Mouse (Mus musculus): ENCODE results near the gene Arhgap45. TPM values are rescaled to one million over a fixed set of nuclear protein-coding genes. Genes with fewer than 3 reads are reported as not detected.
A peak's percentile ranks its signal among the peaks of the same experiment; 100 is the strongest.

Gene Arhgap45
- polyA plus RNA-seq, 1 experiment, result 0.53 TPM

DNA sequence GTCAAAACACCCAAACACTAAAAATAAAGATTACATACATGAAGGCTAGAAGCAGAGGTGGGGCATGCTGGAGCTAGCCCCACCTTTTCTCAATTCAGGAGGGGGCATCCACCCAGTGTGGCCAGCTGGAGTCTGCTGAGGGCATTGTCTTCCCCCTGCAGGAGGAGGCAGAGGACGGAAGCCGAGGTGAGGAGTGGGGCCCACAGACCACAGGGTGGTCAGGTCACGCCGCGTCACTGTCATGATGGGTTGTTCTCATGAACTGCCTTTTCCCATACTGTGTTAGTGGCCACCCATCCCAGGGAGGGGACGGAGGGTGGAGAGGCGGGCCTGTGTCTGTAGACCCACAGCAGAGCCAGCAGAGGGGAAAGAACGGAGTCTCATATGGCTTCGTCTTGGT, 13.7 kb downstream of the Arhgap45 start:
- Histone ChIP-seq H3K27me3 (ENCODE audit: control insufficient read depth, insufficient read depth, insufficient read length) (no peaks in the 10 kb centered on the region), H3K36me3 (ENCODE audit: control insufficient read depth, insufficient read depth) (no peaks in the 10 kb centered on the region), H3K4me3 (no peak overlapping the region), H3K79me2 (ENCODE audit: control insufficient read depth, insufficient read depth) (no peaks in the 10 kb centered on the region), H3K4me2 (ENCODE audit: low read depth) (no peak overlapping the region), H3ac (ENCODE audit: control insufficient read depth, insufficient read length) (no peak overlapping the region)
- TF ChIP-seq TCF12 (IDR thresholded peaks at IDR 0.05; ENCODE audit: insufficient read depth, poor library complexity, severe bottlenecking), result no peak
- no peak for TF ChIP-seq TCF3 (IDR thresholded peaks at IDR 0.05; ENCODE audit: insufficient read length, low read depth)
- TF ChIP-seq MAX (IDR thresholded peaks at IDR 0.05; ENCODE audit: low read depth), result no peak
- no peak for TF ChIP-seq E2F4 (IDR thresholded peaks at IDR 0.05; ENCODE audit: insufficient read depth)
- TF ChIP-seq REST (IDR thresholded peaks at IDR 0.05; ENCODE audit: insufficient read depth, insufficient read length), result no peak
- TF ChIP-seq CEBPB (IDR thresholded peaks at IDR 0.05; ENCODE audit: insufficient read depth, poor library complexity, severe bottlenecking), result no peak
- TF ChIP-seq USF1 (IDR thresholded peaks at IDR 0.05; ENCODE audit: low read depth), result no peak
- TF ChIP-seq MYOG (IDR thresholded peaks at IDR 0.05; ENCODE audit: control insufficient read depth in 1 of 3, insufficient read depth in 1 of 3, insufficient read length in 2 of 3, low read depth in 2 of 3), result no peak
- no peak for TF ChIP-seq POLR2A (IDR thresholded peaks at IDR 0.05; ENCODE audit: insufficient read length, low read depth)
- no peak for TF ChIP-seq POLR2AphosphoS2 (IDR thresholded peaks at IDR 0.05; ENCODE audit: insufficient read length, low read depth)
- TF ChIP-seq MYOD1 (IDR thresholded peaks at IDR 0.05; ENCODE audit: control insufficient read depth in 1 of 3, insufficient read length in 2 of 3, low read depth in 2 of 3), result no peak
- TF ChIP-seq SRF (IDR thresholded peaks at IDR 0.05; ENCODE audit: control insufficient read depth, insufficient read length, low read depth), result no peak

DNA sequence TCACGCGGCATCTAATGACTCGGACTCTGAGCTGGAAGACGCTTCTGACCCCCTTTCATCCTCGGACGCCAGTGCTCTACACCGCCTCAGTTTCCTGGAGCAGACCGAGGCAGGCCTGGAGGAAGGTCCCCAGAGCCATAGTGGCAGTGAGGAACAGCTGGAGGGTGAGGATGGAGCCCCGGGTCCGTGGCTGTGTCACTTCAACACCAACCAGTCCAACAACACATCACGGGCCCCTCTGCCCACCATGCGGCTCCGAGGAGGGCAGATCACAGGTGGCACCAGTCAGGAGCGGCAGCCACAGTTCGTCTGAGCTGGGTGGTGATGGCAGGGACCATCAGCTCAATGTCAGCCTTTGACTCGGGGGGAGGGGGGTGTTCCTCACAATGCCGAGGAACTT, 14.3 kb downstream of the Arhgap45 start:
- Histone ChIP-seq H3K36me3 (ENCODE audit: control insufficient read depth, insufficient read depth) (no peaks in the 10 kb centered on the region), H3ac (ENCODE audit: control insufficient read depth, insufficient read length) (no peak overlapping the region), H3K27me3 (ENCODE audit: control insufficient read depth, insufficient read depth, insufficient read length) (no peaks in the 10 kb centered on the region), H3K4me3 (no peak overlapping the region), H3K79me2 (ENCODE audit: control insufficient read depth, insufficient read depth) (no peaks in the 10 kb centered on the region), H3K4me2 (ENCODE audit: low read depth) (no peak overlapping the region)
- TF ChIP-seq TCF12 (IDR thresholded peaks at IDR 0.05; ENCODE audit: insufficient read depth, poor library complexity, severe bottlenecking) (no peak), REST (IDR thresholded peaks at IDR 0.05; ENCODE audit: insufficient read depth, insufficient read length) (no peak), CEBPB (IDR thresholded peaks at IDR 0.05; ENCODE audit: insufficient read depth, poor library complexity, severe bottlenecking) (no peak), MYOG (IDR thresholded peaks at IDR 0.05; ENCODE audit: control insufficient read depth in 1 of 3, insufficient read depth in 1 of 3, insufficient read length in 2 of 3, low read depth in 2 of 3) (no peak), USF1 (IDR thresholded peaks at IDR 0.05; ENCODE audit: low read depth) (no peak), POLR2A (IDR thresholded peaks at IDR 0.05; ENCODE audit: insufficient read length, low read depth) (no peak), MYOD1 (IDR thresholded peaks at IDR 0.05; ENCODE audit: control insufficient read depth in 1 of 3, insufficient read length in 2 of 3, low read depth in 2 of 3) (no peak), SRF (IDR thresholded peaks at IDR 0.05; ENCODE audit: control insufficient read depth, insufficient read length, low read depth) (no peak), POLR2AphosphoS2 (IDR thresholded peaks at IDR 0.05; ENCODE audit: insufficient read length, low read depth) (no peak), MAX (IDR thresholded peaks at IDR 0.05; ENCODE audit: low read depth) (no peak), TCF3 (IDR thresholded peaks at IDR 0.05; ENCODE audit: insufficient read length, low read depth) (no peak), E2F4 (IDR thresholded peaks at IDR 0.05; ENCODE audit: insufficient read depth) (no peak)

DNA sequence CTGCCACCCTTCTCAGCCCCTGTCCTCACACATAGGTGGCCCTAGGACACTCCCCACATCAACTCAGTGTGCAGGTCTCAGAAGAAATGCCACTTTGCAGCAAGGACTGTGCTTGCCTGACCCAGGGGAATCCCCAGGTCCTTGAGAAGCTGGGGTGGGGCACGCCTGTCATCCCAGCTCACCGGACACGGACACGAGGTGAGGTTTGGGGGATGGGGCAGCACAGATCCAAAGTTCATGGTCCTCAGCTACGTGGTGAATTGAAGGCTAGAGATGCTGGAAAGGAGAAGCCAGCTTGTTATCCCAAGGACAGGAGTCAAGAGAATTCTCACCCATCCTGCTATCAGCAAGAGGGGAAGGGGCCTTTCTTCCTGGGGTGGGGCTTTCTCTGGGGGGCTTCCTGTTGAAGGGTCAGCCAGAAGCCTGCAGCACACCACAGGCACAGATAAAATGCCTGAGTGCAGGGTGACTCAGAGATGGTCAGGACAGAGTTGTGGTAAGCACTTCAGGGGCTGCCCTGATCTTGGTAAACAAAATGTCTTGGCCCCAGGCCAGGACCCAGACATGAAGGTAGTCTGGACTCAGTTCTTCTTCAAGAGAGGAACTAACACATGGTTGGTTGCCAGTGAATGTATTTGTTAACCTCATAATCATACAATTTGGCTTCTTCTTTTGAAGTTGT, 16.5 kb downstream of the Arhgap45 start:
- no peaks in the 10 kb centered on the region for H3K36me3 ChIP-seq (ENCODE audit: control insufficient read depth, insufficient read depth)
- H3K4me2 ChIP-seq (ENCODE audit: low read depth), result peak overlapping the region; percentile 75

DNA sequence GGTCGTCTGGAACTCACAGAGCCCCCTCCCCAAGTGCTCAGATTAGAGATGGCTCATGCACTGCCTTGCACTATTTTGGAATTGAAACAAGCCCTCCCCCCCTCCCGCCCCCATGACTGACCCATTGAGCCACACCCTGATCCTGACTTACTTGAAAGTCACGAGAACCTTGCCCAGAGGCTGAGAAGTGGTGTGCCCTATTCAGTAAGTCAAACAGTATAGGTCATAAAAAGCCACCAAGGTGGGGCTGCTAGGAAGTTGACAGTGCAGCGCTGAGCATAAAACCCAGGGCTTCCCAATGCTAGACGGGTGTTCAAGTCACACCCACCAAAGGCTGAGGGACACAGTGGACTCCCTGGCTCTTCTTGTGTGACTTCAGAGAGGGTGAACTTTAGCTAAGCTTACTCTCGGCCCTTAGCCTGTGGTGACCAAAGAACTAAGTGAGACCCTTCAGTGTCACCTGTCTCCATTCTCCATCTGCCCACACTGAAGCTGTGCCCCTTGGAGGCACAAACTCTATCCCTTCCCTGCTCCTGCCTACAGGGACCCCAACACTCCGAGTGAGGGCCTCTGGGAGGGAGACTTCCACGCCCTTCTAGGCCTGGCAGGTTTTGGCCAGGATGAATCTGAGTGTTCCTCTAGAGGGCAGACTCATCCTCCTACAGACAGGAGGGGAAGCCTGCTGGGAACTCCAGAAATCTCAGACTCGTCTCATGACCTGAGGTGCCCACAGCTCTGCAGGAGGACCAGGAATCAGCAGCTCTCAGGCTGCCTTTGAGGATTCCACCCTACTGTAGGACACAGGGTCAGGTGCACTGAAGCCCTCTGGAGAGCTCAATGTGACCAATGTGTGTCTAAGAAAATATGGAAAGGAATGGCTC, 17.3 kb downstream of the Arhgap45 start:
- H3ac ChIP-seq (ENCODE audit: control insufficient read depth, insufficient read length), result no peak overlapping the region
- H3K79me2 ChIP-seq (ENCODE audit: control insufficient read depth, insufficient read depth), result peaks cover 11% of the 10 kb centered on the region
- H3K4me3 ChIP-seq, result no peak overlapping the region
- H3K4me2 ChIP-seq (ENCODE audit: low read depth), result peak overlapping the region; percentile 75
- no peak for TF ChIP-seq SRF (IDR thresholded peaks at IDR 0.05; ENCODE audit: control insufficient read depth, insufficient read length, low read depth)
- no peak for TF ChIP-seq E2F4 (IDR thresholded peaks at IDR 0.05; ENCODE audit: insufficient read depth)
- no peak for TF ChIP-seq CEBPB (IDR thresholded peaks at IDR 0.05; ENCODE audit: insufficient read depth, poor library complexity, severe bottlenecking)
- peak; percentile 67 for TF ChIP-seq POLR2AphosphoS2 (IDR thresholded peaks at IDR 0.05; ENCODE audit: insufficient read length, low read depth)
- H3K27me3 ChIP-seq (ENCODE audit: control insufficient read depth, insufficient read depth, insufficient read length), result no peaks in the 10 kb centered on the region
- H3K36me3 ChIP-seq (ENCODE audit: control insufficient read depth, insufficient read depth), result no peaks in the 10 kb centered on the region

More for the DNA sequence above, 16.5 kb downstream of the Arhgap45 start:
- peaks cover 4% of the 10 kb centered on the region for H3K79me2 ChIP-seq (ENCODE audit: control insufficient read depth, insufficient read depth)
- H3ac ChIP-seq (ENCODE audit: control insufficient read depth, insufficient read length), result no peak overlapping the region
- H3K27me3 ChIP-seq (ENCODE audit: control insufficient read depth, insufficient read depth, insufficient read length), result no peaks in the 10 kb centered on the region
- TF ChIP-seq MAX (IDR thresholded peaks at IDR 0.05; ENCODE audit: low read depth) (no peak), REST (IDR thresholded peaks at IDR 0.05; ENCODE audit: insufficient read depth, insufficient read length) (no peak), MYOG (IDR thresholded peaks at IDR 0.05; ENCODE audit: control insufficient read depth in 1 of 3, insufficient read depth in 1 of 3, insufficient read length in 2 of 3, low read depth in 2 of 3) (no peak), POLR2AphosphoS2 (IDR thresholded peaks at IDR 0.05; ENCODE audit: insufficient read length, low read depth) (peak; percentile 46), TCF12 (IDR thresholded peaks at IDR 0.05; ENCODE audit: insufficient read depth, poor library complexity, severe bottlenecking) (no peak)
- no peak overlapping the region for H3K4me3 ChIP-seq

Measured in myocyte (in vitro differentiated cells).